Mouse (Mus musculus): Measurements from ENCODE around the gene Cxcr3.

DNA sequence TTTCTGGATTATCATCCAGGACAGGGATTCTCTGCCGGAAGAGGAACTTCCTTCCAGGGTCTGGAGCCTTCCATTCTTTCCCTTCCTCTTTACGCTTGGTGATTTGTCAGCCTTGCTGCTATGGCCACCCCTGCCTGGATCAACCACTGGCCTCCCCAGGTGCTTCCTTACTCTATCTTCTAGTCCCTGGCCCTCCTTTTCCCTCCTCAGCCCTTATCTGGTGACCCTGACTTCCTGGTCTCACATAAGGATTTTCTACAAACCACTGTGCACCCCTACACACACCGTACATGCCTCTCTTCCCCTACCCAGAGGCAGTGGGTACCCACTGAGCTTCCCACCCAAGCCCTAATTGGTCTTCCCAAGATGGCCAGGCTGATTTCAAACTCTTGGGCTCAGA, 781 bp downstream of the Cxcr3 start:
- TF ChIP-seq POLR2A (IDR thresholded peaks at IDR 0.05; ENCODE audit: low read depth, low read length) (no peak), CTCF (IDR thresholded peaks at IDR 0.05; ENCODE audit: extremely low read depth, insufficient read depth, insufficient read length, insufficient replicate concordance) (no peak)

Data from spleen, adult 2 months (tissue).